Mouse (Mus musculus) liver, adult 2 months (tissue): ENCODE data around the gene Uchl1. TPM values are rescaled to one million over a fixed set of nuclear protein-coding genes. Genes with fewer than 3 reads are reported as not detected.

Source experiments
- DNase-seq: peaks from one replicate; pipeline ENCODE4 v3.0.0-alpha.2; 2011; ENCODE audit warnings: low read depth, low spot score; ENCODE audit errors: extremely low read depth
- H3K27ac ChIP-seq: fragments of 200-500 bp; replicated peaks from 2 replicates; pipeline ENCODE4 v1.5.1; 2012; ENCODE audit warnings: low read depth, mild to moderate bottlenecking, control low read depth, inconsistent platforms, low read length; ENCODE audit not compliant: insufficient read depth
- H3K27me3 ChIP-seq: fragments of 200-500 bp; 2 replicates; pipeline ENCODE4 v1.6.1; 2012; ENCODE audit warnings: mild to moderate bottlenecking, moderate library complexity, low read length, inconsistent platforms; ENCODE audit not compliant: control insufficient read depth, insufficient read depth
- H3K36me3 ChIP-seq: fragments of 200-500 bp; 2 replicates; pipeline ENCODE4 v1.6.1; 2012; ENCODE audit warnings: low read length, inconsistent platforms; ENCODE audit not compliant: control insufficient read depth, insufficient read depth
- H3K4me1 ChIP-seq: fragments of 200-500 bp; 2 replicates; pipeline ENCODE4 v1.6.1; 2011; ENCODE audit warnings: low read length; ENCODE audit not compliant: control insufficient read depth, insufficient read depth
- H3K4me3 ChIP-seq: fragments of 200-500 bp; 2 replicates; pipeline ENCODE4 v1.5.1; 2011; ENCODE audit warnings: low read depth, mild to moderate bottlenecking, control low read depth, low read length, moderate library complexity; ENCODE audit not compliant: insufficient read depth
- H3K79me2 ChIP-seq: fragments of 200-500 bp; 2 replicates; pipeline ENCODE4 v1.6.1; 2012; ENCODE audit warnings: inconsistent platforms, mild to moderate bottlenecking, low read length, moderate library complexity; ENCODE audit not compliant: control insufficient read depth, insufficient read depth
- H3K9ac ChIP-seq: fragments of 200-500 bp; 2 replicates; pipeline ENCODE4 v1.6.1; 2012; ENCODE audit warnings: low read depth, mild to moderate bottlenecking, control low read depth, inconsistent platforms, low read length
- CTCF ChIP-seq: fragments of 200-500 bp; IDR thresholded peaks from 2 replicates; pipeline ENCODE4 v1.5.1; 2011; ENCODE audit warnings: low read depth, low read length, control low read depth
- POLR2A ChIP-seq: fragments of 200-500 bp; IDR thresholded peaks from 2 replicates; pipeline ENCODE4 v1.6.1; 2011; ENCODE audit warnings: low read length, control low read depth; ENCODE audit not compliant: insufficient read depth; ENCODE audit errors: extremely low read depth
- WGBS: fragments of 180-500 bp; shearing (Covaris S2); methylation state at CpG from one replicate; pipeline ENCODE4 v1.1.7; 2018; 5-methylcytosine and 5-hydroxymethylcytosine counted together
- polyA plus RNA-seq: library from polyadenylated mRNA; depleted of rRNA; stranded (reverse); fragments of >200 nt; gene quantifications from 2 replicates; pipeline ENCODE4 v1.2.3, GENCODE M21; 2012; rRNA removed
- total RNA-seq: library from RNA; depleted of rRNA; stranded (reverse); fragments of >200 nt; gene quantifications from 2 replicates; pipeline ENCODE4 v1.2.3, GENCODE M21; 2014; rRNA removed

The Uchl1 gene
- total and polyA plus RNA-seq, 2 experiments: 0.09 TPM; not detected in 1

DNA sequence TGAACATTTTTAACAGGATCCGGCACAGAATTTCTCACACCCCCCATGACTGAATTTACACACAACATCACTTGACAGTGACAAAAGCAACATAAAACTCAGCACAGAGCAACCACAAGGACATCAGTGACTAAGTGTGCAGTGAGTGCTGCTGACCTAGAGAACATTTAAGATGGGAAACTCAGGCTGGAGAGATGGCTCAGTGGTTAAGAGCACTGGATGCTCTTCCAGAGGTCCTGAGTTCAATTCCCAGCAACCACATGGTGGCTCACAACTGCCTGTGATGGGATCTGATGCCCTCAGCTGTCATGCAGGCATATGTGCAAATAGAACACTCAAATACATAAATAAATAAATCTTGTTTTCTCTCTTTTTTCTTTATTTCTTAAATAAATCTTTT, 57.7 kb downstream of the Uchl1 start:
- Histone ChIP-seq H3K4me3 (no peak overlapping the region), H3K4me1 (no peaks in the 10 kb centered on the region), H3K79me2 (no peaks in the 10 kb centered on the region), H3K27me3 (no peaks in the 10 kb centered on the region; the same call in 1 of the 2 replicates), H3K27ac (no peak overlapping the region), H3K36me3 (no peaks in the 10 kb centered on the region), H3K9ac (no peak overlapping the region)
- TF ChIP-seq CTCF: no peak
- TF ChIP-seq POLR2A: no peak
- DNase-seq: no peak
- 93% methylated on average over 1 of the region's 1 CpGs for WGBS

Other genes starting within 250 kb of the Uchl1 start
- gene Apbb2, start 57.3 kb upstream of the Uchl1 start, total RNA-seq: 5.3 and 7.0 TPM in 2 replicates
- gene Apbb2, start 57.3 kb upstream of the Uchl1 start, polyA plus RNA-seq: 1.4 and 3.2 TPM in 2 replicates
- 0.55 and 2.6 TPM in 2 replicates for gene Limch1, start 69.7 kb downstream of the Uchl1 start, total RNA-seq
- 0.13 and 0.15 TPM in 2 replicates for gene Limch1, start 69.7 kb downstream of the Uchl1 start, polyA plus RNA-seq